Mouse (Mus musculus): ENCODE data around the gene Notch3.

GRCm38 (mm10) chr17:32142234-32142633 lies 24.4 kb downstream of the Notch3 start:
- TF ChIP-seq CTCF (IDR thresholded peaks at IDR 0.05; ENCODE audit: borderline replicate concordance, extremely low read depth, insufficient read depth, insufficient read length) (no peak), POLR2A (IDR thresholded peaks at IDR 0.05; ENCODE audit: borderline replicate concordance, extremely low read depth, insufficient read depth, insufficient read length, poor library complexity, severe bottlenecking) (no peak)
